In genomic region chr10:49219631-49220030, GRCm38 (mm10) we compare ENCODE assay signal across 13 mouse cellular contexts.
A peak's percentile ranks its signal among the peaks of the same experiment; 100 is the strongest.
DNase-seq lines count a peak whose midpoint lies in the region; ATAC-seq and TF ChIP-seq lines count a peak whose summit lies in the region.
"Had no signal": no experiment of that assay in that cellular context is flagged by ENCODE, and none has a peak within 500 bp of the region (broad histone marks: within the 10 kb centered on the region; RNA-seq: fewer than 3 reads in every experiment).

No protein-coding gene starts in this region.

- ATAC-seq in forebrain, embryonic 12.5 days (ENCODE audit: low FRiP score): peak; percentile 93; the same call in 1 of the 2 replicates
- no peak for ATAC-seq in midbrain, postnatal 0 days (ENCODE audit: low FRiP score)
- ATAC-seq in midbrain, embryonic 15.5 days (replicated peaks): no peak
- 0 out of 2 replicates have a peak, but pooled peaks have one; percentile 27 for ATAC-seq in hindbrain, postnatal 0 days
- ATAC-seq: Patski had no signal

- 43% methylated on average over 3 of the region's 3 CpGs for WGBS in forebrain, embryonic 12.5 days
- WGBS in forebrain, embryonic 10.5 days: 66% methylated on average over 3 of the region's 3 CpGs
- WGBS in midbrain, postnatal 0 days: 61% methylated on average over 3 of the region's 3 CpGs
- WGBS in midbrain, embryonic 15.5 days: 66% methylated on average over 3 of the region's 3 CpGs
- whole genome bisulfite sequencing in hindbrain, postnatal 0 days: 29% methylated on average over 3 of the region's 3 CpGs

- H3K4me3 ChIP-seq in forebrain, embryonic 12.5 days (replicated peaks): no peak overlapping the region
- H3K4me3 ChIP-seq in forebrain, embryonic 10.5 days: no peak overlapping the region
- no peak overlapping the region for H3K4me3 ChIP-seq in midbrain, postnatal 0 days (ENCODE audit: low read depth, low read length)
- H3K4me3 ChIP-seq in midbrain, embryonic 15.5 days: no peak overlapping the region
- H3K4me3 ChIP-seq in hindbrain, postnatal 0 days (ENCODE audit: low read length): no peak overlapping the region
- H3K4me3 ChIP-seq: lung, embryonic 15.5 days; stomach, embryonic 15.5 days had no signal

- no peak for DNase-seq in forebrain, embryonic 10.5 days (ENCODE audit: extremely low spot score, low spot score)
- DNase-seq in midbrain, postnatal 0 days (ENCODE audit: low spot score): peak; percentile 38
- DNase-seq in hindbrain, postnatal 0 days (ENCODE audit: low spot score): peak; percentile 26
- DNase-seq in retina, embryonic 14.5 days (ENCODE audit: low spot score): peak; percentile 10
- DNase-seq in adrenal gland, postnatal 14 days: no peak
- DNase-seq in right cerebral cortex, postnatal 36 days (ENCODE audit: low spot score in 2 of 2): no peak
- DNase-seq: spleen, adult 18-20 months had no signal

- no peak overlapping the region for H3K4me2 ChIP-seq in forebrain, embryonic 12.5 days
- H3K4me2 ChIP-seq in midbrain, postnatal 0 days (ENCODE audit: low read depth, low read length, poor library complexity, severe bottlenecking): no peak overlapping the region
- no peak overlapping the region for H3K4me2 ChIP-seq in midbrain, embryonic 15.5 days
- no peak overlapping the region for H3K4me2 ChIP-seq in hindbrain, postnatal 0 days (ENCODE audit: low read depth, low read length)
- H3K4me2 ChIP-seq: liver, embryonic 11.5 days; lung, embryonic 15.5 days; stomach, embryonic 15.5 days had no signal

- H3K27ac ChIP-seq in forebrain, embryonic 12.5 days: no peak overlapping the region
- no peak overlapping the region for H3K27ac ChIP-seq in forebrain, embryonic 10.5 days
- H3K27ac ChIP-seq in midbrain, postnatal 0 days (ENCODE audit: low read depth, low read length): no peak overlapping the region
- H3K27ac ChIP-seq in midbrain, embryonic 15.5 days: no peak overlapping the region
- no peak overlapping the region for H3K27ac ChIP-seq in hindbrain, postnatal 0 days
- H3K27ac ChIP-seq: lung, embryonic 15.5 days; stomach, embryonic 15.5 days had no signal

- no peak overlapping the region for H3K9ac ChIP-seq in forebrain, embryonic 12.5 days
- no peak overlapping the region for H3K9ac ChIP-seq in midbrain, postnatal 0 days (replicated peaks; ENCODE audit: low read length, poor library complexity, severe bottlenecking)
- H3K9ac ChIP-seq in midbrain, embryonic 15.5 days: no peak overlapping the region
- H3K9ac ChIP-seq in hindbrain, postnatal 0 days (replicated peaks; ENCODE audit: low read length): no peak overlapping the region
- H3K9ac ChIP-seq: lung, embryonic 15.5 days; stomach, embryonic 15.5 days had no signal

- no peak for TF ChIP-seq CTCF in midbrain, postnatal 0 days (IDR thresholded peaks at IDR 0.05)
- TF ChIP-seq CTCF in hindbrain, postnatal 0 days (IDR thresholded peaks at IDR 0.05; ENCODE audit: low read depth): no peak

- no peaks in the 10 kb centered on the region for H3K9me3 ChIP-seq in forebrain, embryonic 12.5 days
- H3K9me3 ChIP-seq in forebrain, embryonic 10.5 days: no peaks in the 10 kb centered on the region
- no peaks in the 10 kb centered on the region for H3K9me3 ChIP-seq in midbrain, postnatal 0 days (ENCODE audit: low read length)
- H3K9me3 ChIP-seq in midbrain, embryonic 15.5 days: no peaks in the 10 kb centered on the region
- H3K9me3 ChIP-seq in hindbrain, postnatal 0 days (ENCODE audit: low read length): no peaks in the 10 kb centered on the region
- H3K9me3 ChIP-seq: lung, embryonic 15.5 days; stomach, embryonic 15.5 days had no signal

- H3K36me3 ChIP-seq in forebrain, embryonic 12.5 days (replicated peaks): no peaks in the 10 kb centered on the region
- no peaks in the 10 kb centered on the region for H3K36me3 ChIP-seq in forebrain, embryonic 10.5 days (replicated peaks)
- no peaks in the 10 kb centered on the region for H3K36me3 ChIP-seq in midbrain, postnatal 0 days (ENCODE audit: insufficient read depth, low read length)
- no peaks in the 10 kb centered on the region for H3K36me3 ChIP-seq in midbrain, embryonic 15.5 days (replicated peaks)
- H3K36me3 ChIP-seq in hindbrain, postnatal 0 days (ENCODE audit: insufficient read depth, low read length): no peaks in the 10 kb centered on the region
- H3K36me3 ChIP-seq: lung, embryonic 15.5 days; stomach, embryonic 15.5 days had no signal

- no peaks in the 10 kb centered on the region for H3K27me3 ChIP-seq in forebrain, embryonic 12.5 days
- H3K27me3 ChIP-seq in forebrain, embryonic 10.5 days (ENCODE audit: poor library complexity, severe bottlenecking): no peaks in the 10 kb centered on the region
- no peaks in the 10 kb centered on the region for H3K27me3 ChIP-seq in midbrain, postnatal 0 days (ENCODE audit: insufficient read depth, low read length)
- H3K27me3 ChIP-seq in midbrain, embryonic 15.5 days (replicated peaks): no peaks in the 10 kb centered on the region
- H3K27me3 ChIP-seq in hindbrain, postnatal 0 days (ENCODE audit: insufficient read depth, low read length): no peaks in the 10 kb centered on the region
- H3K27me3 ChIP-seq: lung, embryonic 15.5 days; Patski; stomach, embryonic 15.5 days had no signal

- H3K4me1 ChIP-seq in forebrain, embryonic 12.5 days: no peaks in the 10 kb centered on the region
- peaks cover 8% of the 10 kb centered on the region; the same call in 1 of the 2 replicates for H3K4me1 ChIP-seq in forebrain, embryonic 10.5 days
- no peaks in the 10 kb centered on the region for H3K4me1 ChIP-seq in midbrain, postnatal 0 days (ENCODE audit: insufficient read depth, low read length)
- H3K4me1 ChIP-seq in midbrain, embryonic 15.5 days: no peaks in the 10 kb centered on the region
- no peaks in the 10 kb centered on the region for H3K4me1 ChIP-seq in hindbrain, postnatal 0 days (ENCODE audit: insufficient read depth, low read length)
- H3K4me1 ChIP-seq: lung, embryonic 15.5 days; stomach, embryonic 15.5 days had no signal

Comparison
In these comparisons a context has a peak if more than half of its experiments do, and no peak if none do; other contexts are left out.
1. ATAC-seq: peak in forebrain, embryonic 12.5 days (single experiment) and hindbrain, postnatal 0 days (single experiment); none in midbrain, postnatal 0 days (single experiment) and midbrain, embryonic 15.5 days (single experiment).
2. DNase-seq: peak in midbrain, postnatal 0 days (single experiment), hindbrain, postnatal 0 days (single experiment) and retina, embryonic 14.5 days (single experiment); none in forebrain, embryonic 10.5 days (single experiment), adrenal gland, postnatal 14 days (single experiment) and right cerebral cortex, postnatal 36 days (0 of 2).